Comparison of ENCODE assay signal across 8 mouse cellular contexts in genomic region chr9:43745951-43746703, GRCm38 (mm10). TPM values are rescaled to one million over a fixed set of nuclear protein-coding genes. Genes with fewer than 3 reads are reported as not detected.
DNase-seq lines count a peak whose midpoint lies in the region; ATAC-seq and TF ChIP-seq lines count a peak whose summit lies in the region.

No protein-coding gene starts in this region.

- no peak overlapping the region for H3K27ac ChIP-seq in CH12.LX (ENCODE audit: insufficient read depth, low read depth)
- peak overlapping the region; percentile 26; the same call in 1 of the 2 replicates for H3K27ac ChIP-seq in forebrain, embryonic 16.5 days (ENCODE audit: low read length)
- H3K27ac ChIP-seq in liver, embryonic 14.5 days = no peak overlapping the region

- 1% methylated on average over 12 of the region's 13 CpGs for WGBS in forebrain, embryonic 16.5 days
- 13% methylated on average over 13 of the region's 13 CpGs for whole genome bisulfite sequencing in liver, embryonic 14.5 days (ENCODE audit: insufficient replicate concordance)

- no peaks in the 10 kb centered on the region for H3K79me2 ChIP-seq in CH12.LX (replicated peaks; ENCODE audit: control insufficient read depth, extremely low read depth, insufficient read depth, poor library complexity, severe bottlenecking)

- in situ Hi-C loops in CH12.LX (cut with MboI; ENCODE audit: low pct_ligation_motif_present, low pct_unique_long_range_greater_than_20kb, low sequenced_read_pairs) = loop anchor here (25.0 kb wide), 1 partner anchor 409 kb away; no protein-coding TSS in a partner anchor

- no peak overlapping the region for H3K9ac ChIP-seq in CH12.LX (ENCODE audit: insufficient read depth, low read depth)
- peak overlapping the region; percentile 95 for H3K9ac ChIP-seq in forebrain, embryonic 16.5 days (replicated peaks; ENCODE audit: low read depth, low read length)
- H3K9ac ChIP-seq in liver, embryonic 14.5 days (replicated peaks) = no peak overlapping the region

- no peak for TF ChIP-seq RAD21 in CH12.LX (IDR thresholded peaks at IDR 0.05; ENCODE audit: low read depth, low read length)

- dilution Hi-C loops in CH12.LX (cut with MboI; ENCODE audit: extremely low pct_ligation_motif_present, extremely low pct_unique_long_range_greater_than_20kb, low sequenced_read_pairs) = no loop called here

- peak overlapping the region; percentile 83 for H3K4me2 ChIP-seq in CH12.LX (ENCODE audit: insufficient read depth, low read depth, poor library complexity, severe bottlenecking)
- H3K4me2 ChIP-seq in forebrain, embryonic 16.5 days (ENCODE audit: low read length) = peak overlapping the region; percentile 85
- H3K4me2 ChIP-seq in liver, embryonic 14.5 days (ENCODE audit: low read depth) = peak overlapping the region; percentile 70

- H3K9me3 ChIP-seq in CH12.LX (replicated peaks; ENCODE audit: low read length) = no peaks in the 10 kb centered on the region
- no peaks in the 10 kb centered on the region for H3K9me3 ChIP-seq in forebrain, embryonic 16.5 days (ENCODE audit: control insufficient read depth, low read length)
- no peaks in the 10 kb centered on the region for H3K9me3 ChIP-seq in liver, embryonic 14.5 days (ENCODE audit: control insufficient read depth, low read length)

- no peak for TF ChIP-seq POLR2A in CH12.LX (IDR thresholded peaks at IDR 0.05; ENCODE audit: low read depth, low read length)

- DNase-seq in cerebellum, adult 8-10 months = peak; percentile 39
- no peak for DNase-seq in cerebellum, postnatal 14 days
- no peak for DNase-seq in CH12.LX (ENCODE audit: extremely low read depth)
- DNase-seq in liver, embryonic 14.5 days (ENCODE audit: low read depth in 3 of 3, low spot score in 3 of 3) = no peak
- no peak for DNase-seq in adrenal gland, postnatal 36 days
- no peak for DNase-seq in thymus, postnatal 0 days (ENCODE audit: low spot score)

- peaks cover 6 to 20% of the 10 kb centered on the region in 2 experiments; a peak in 3 of 4 replicates for H3K4me1 ChIP-seq in CH12.LX (ENCODE audit: control insufficient read depth in 1 of 2, insufficient read depth in 2 of 2)
- peaks cover 60% of the 10 kb centered on the region for H3K4me1 ChIP-seq in forebrain, embryonic 16.5 days (replicated peaks; ENCODE audit: control insufficient read depth, insufficient read depth, low read length)
- no peaks in the 10 kb centered on the region for H3K4me1 ChIP-seq in liver, embryonic 14.5 days (replicated peaks; ENCODE audit: control insufficient read depth in 2 of 2, insufficient read depth in 2 of 2, low read length in 1 of 2)

- H3K27me3 ChIP-seq in CH12.LX (replicated peaks) = peaks cover 35% of the 10 kb centered on the region
- no peaks in the 10 kb centered on the region for H3K27me3 ChIP-seq in forebrain, embryonic 16.5 days (replicated peaks; ENCODE audit: control insufficient read depth, insufficient read depth, low read length)
- peaks cover 28% of the 10 kb centered on the region for H3K27me3 ChIP-seq in liver, embryonic 14.5 days (ENCODE audit: control insufficient read depth, insufficient read depth, low read length)

- TF ChIP-seq CTCF in CH12.LX (conservative IDR thresholded peaks at IDR 0.05 in 1 of 2, IDR thresholded peaks at IDR 0.05 in 1 of 2; ENCODE audit: low read depth in 2 of 2, low read length in 2 of 2) = no peak
- TF ChIP-seq CTCF in liver, embryonic 14.5 days (IDR thresholded peaks at IDR 0.05; ENCODE audit: low read depth) = no peak

- ATAC-seq in forebrain, embryonic 16.5 days = no peak
- ATAC-seq in liver, embryonic 14.5 days (ENCODE audit: insufficient read depth) = no peak
- no peak for ATAC-seq in megakaryocyte-erythroid progenitor cell, adult 5-6 weeks (replicated peaks; ENCODE audit: low FRiP score, low TSS enrichment, poor library complexity, severe bottlenecking)

- peaks cover 0 to 4% of the 10 kb centered on the region in 2 experiments for H3K36me3 ChIP-seq in CH12.LX (replicated peaks in 1 of 2; ENCODE audit: control insufficient read depth in 1 of 2, insufficient read depth in 1 of 2, low read length in 1 of 2)
- no peaks in the 10 kb centered on the region for H3K36me3 ChIP-seq in forebrain, embryonic 16.5 days (ENCODE audit: control insufficient read depth, insufficient read depth)
- H3K36me3 ChIP-seq in liver, embryonic 14.5 days (replicated peaks; ENCODE audit: control insufficient read depth, insufficient read depth, low read depth) = no peaks in the 10 kb centered on the region

- H3K4me3 ChIP-seq in CH12.LX (replicated peaks in 1 of 3; ENCODE audit: low read depth in 2 of 3, low read length in 2 of 3, poor library complexity in 1 of 3) = no peak overlapping the region
- peak overlapping the region; percentile 52 for H3K4me3 ChIP-seq in forebrain, embryonic 16.5 days (replicated peaks; ENCODE audit: low read length)
- H3K4me3 ChIP-seq in liver, embryonic 14.5 days (ENCODE audit: insufficient read depth in 1 of 2, low read depth in 2 of 2, low read length in 2 of 2) = peak overlapping the region; percentile 26 to 50

- TF ChIP-seq EP300 in CH12.LX (IDR thresholded peaks at IDR 0.05; ENCODE audit: low read length) = no peak
- TF ChIP-seq EP300 in liver, embryonic 14.5 days (IDR thresholded peaks at IDR 0.05; ENCODE audit: low read depth) = no peak

TF ChIP-seq in CH12.LX, 34 proteins besides CTCF, POLR2A, EP300 and RAD21:
- TF ChIP-seq USF1 (IDR thresholded peaks at IDR 0.05; ENCODE audit: low read depth, low read length) = no peak

RNA-seq across cellular contexts. Expression of gene Nectin1, which starts 2.3 kb away (rescaled TPM):
- total RNA-seq in CH12.LX (2012; rRNA removed) = 1.6 and 1.9 TPM in 2 replicates
- total RNA-seq in CH12.LX (2014; rRNA removed) = 0.09 and 0.26 TPM in 2 replicates
- 1.4 and 1.8 TPM in 2 replicates for polyA plus RNA-seq in CH12.LX (2012; ENCODE audit: insufficient read length, low read depth)
- polyA plus RNA-seq in forebrain, embryonic 16.5 days (2015; fragmentation: Nextera tagmentation; extraction: Ambion mirVana) = 8.6 and 10.1 TPM in 2 replicates
- 1.2 and 1.5 TPM in 2 replicates for polyA plus RNA-seq in liver, embryonic 14.5 days (2012; rRNA removed)
- polyA plus RNA-seq in liver, embryonic 14.5 days (2014; fragmentation: Nextera tagmentation; extraction: Ambion mirVana) = 1.1 and 1.5 TPM in 2 replicates
- total RNA-seq in adrenal gland, postnatal 36 days (2021) = 10 to 100 TPM; 25.1 to 37.1 TPM
- 2.5 and 3.0 TPM in 2 replicates for total RNA-seq in megakaryocyte-erythroid progenitor cell, adult 5-6 weeks (2014; fragmentation: Nextera tagmentation)
- 0.94 and 1.8 TPM in 2 replicates for total RNA-seq in megakaryocyte-erythroid progenitor cell, adult 5-6 weeks (2017)
- 7.7 and 9.9 TPM in 2 replicates for polyA plus RNA-seq in thymus, postnatal 0 days (2015; fragmentation: Nextera tagmentation; extraction: Ambion mirVana)

Comparison
In these comparisons a context has a peak if more than half of its experiments do, and no peak if none do; other contexts are left out.
1. H3K4me3 ChIP-seq: peak in forebrain, embryonic 16.5 days (single experiment) and liver, embryonic 14.5 days (2 of 2); none in CH12.LX (0 of 3).
2. Peak in every context shown above with its lines, with median percentiles within 50 percentile points of each other: H3K4me2 ChIP-seq.